In genomic region chr4:141382406-141382805, GRCm38 (mm10) we compare ENCODE assay signal across 7 mouse cellular contexts. TPM values are rescaled to one million over a fixed set of nuclear protein-coding genes. Genes with fewer than 3 reads are reported as not detected.
DNase-seq lines count a peak whose midpoint lies in the region; ATAC-seq and TF ChIP-seq lines count a peak whose summit lies in the region.

No protein-coding gene starts in this region.

- no peak overlapping the region for H3K27ac ChIP-seq in liver, embryonic 14.5 days
- no peak overlapping the region for H3K27ac ChIP-seq in thymus, adult 2 months (ENCODE audit: control insufficient read depth, insufficient read depth, low read length)

- H3K4me1 ChIP-seq in liver, embryonic 14.5 days (replicated peaks; ENCODE audit: control insufficient read depth in 2 of 2, insufficient read depth in 2 of 2, low read length in 1 of 2): no peaks in the 10 kb centered on the region
- H3K4me1 ChIP-seq in thymus, adult 2 months (replicated peaks; ENCODE audit: control insufficient read depth, insufficient read depth, low read length): peaks cover 3% of the 10 kb centered on the region

- H3K4me2 ChIP-seq in liver, embryonic 14.5 days (ENCODE audit: low read depth): peak overlapping the region; percentile 33

- H3K4me3 ChIP-seq in liver, embryonic 14.5 days (ENCODE audit: insufficient read depth in 1 of 2, low read depth in 2 of 2, low read length in 2 of 2): no peak overlapping the region
- H3K4me3 ChIP-seq in thymus, adult 2 months (ENCODE audit: control insufficient read depth, insufficient read depth, low read length): 0 out of 2 replicates have a peak overlapping the region, but pooled peaks have one; percentile 14

- TF ChIP-seq EP300 in liver, embryonic 14.5 days (IDR thresholded peaks at IDR 0.05; ENCODE audit: low read depth): no peak

- ATAC-seq in granulocyte monocyte progenitor cell, adult 5-6 weeks (replicated peaks; ENCODE audit: poor library complexity, severe bottlenecking): peak; percentile 50
- ATAC-seq in liver, embryonic 14.5 days (ENCODE audit: insufficient read depth): no peak
- no peak for ATAC-seq in cerebellum, adult (ENCODE audit: insufficient number of reproducible peaks, low FRiP score, low TSS enrichment)

- no peak for TF ChIP-seq POLR2A in thymus, adult 2 months (IDR thresholded peaks at IDR 0.05; ENCODE audit: control insufficient read depth, extremely low read depth, insufficient read depth, low read length, poor library complexity)

- no peak overlapping the region for H3K9ac ChIP-seq in liver, embryonic 14.5 days (replicated peaks)

- DNase-seq in right cerebral cortex, postnatal 4 days: peak; percentile 49
- DNase-seq in right cerebral cortex, adult 2 months (ENCODE audit: low spot score in 2 of 2): no peak
- DNase-seq in liver, embryonic 14.5 days (ENCODE audit: low read depth in 3 of 3, low spot score in 3 of 3): no peak
- DNase-seq in thymus, adult 2 months: peak; percentile 43
- no peak for DNase-seq in cerebellum, postnatal 25 days

- whole genome bisulfite sequencing in liver, embryonic 14.5 days (ENCODE audit: insufficient replicate concordance): 2% methylated on average over 19 of the region's 25 CpGs
- WGBS in thymus, adult 2 months: 4% methylated on average over 25 of the region's 25 CpGs

- no peaks in the 10 kb centered on the region for H3K36me3 ChIP-seq in liver, embryonic 14.5 days (replicated peaks; ENCODE audit: control insufficient read depth, insufficient read depth, low read depth)
- H3K36me3 ChIP-seq in thymus, adult 2 months (ENCODE audit: control insufficient read depth, insufficient read depth, low read length): no peaks in the 10 kb centered on the region

- no peaks in the 10 kb centered on the region for H3K9me3 ChIP-seq in liver, embryonic 14.5 days (ENCODE audit: control insufficient read depth, low read length)

- peaks cover 34% of the 10 kb centered on the region for H3K27me3 ChIP-seq in liver, embryonic 14.5 days (ENCODE audit: control insufficient read depth, insufficient read depth, low read length)
- H3K27me3 ChIP-seq in thymus, adult 2 months (ENCODE audit: control insufficient read depth, insufficient read depth, low read length): no peaks in the 10 kb centered on the region; the same call in 1 of the 2 replicates

- no peak for TF ChIP-seq CTCF in liver, embryonic 14.5 days (IDR thresholded peaks at IDR 0.05; ENCODE audit: low read depth)
- no peak for TF ChIP-seq CTCF in thymus, adult 2 months (IDR thresholded peaks at IDR 0.05; ENCODE audit: borderline replicate concordance, control insufficient read depth, extremely low read depth, insufficient read depth, low read length, poor library complexity)

RNA-seq across cellular contexts. Expression of gene Fam131c, which starts 14.4 kb away (rescaled TPM):
- not detected in 2 replicates for total RNA-seq in granulocyte monocyte progenitor cell, adult 5-6 weeks (2014; fragmentation: Nextera tagmentation)
- total RNA-seq in granulocyte monocyte progenitor cell, adult 5-6 weeks (2017): not detected in 2 replicates
- 0.03 and 0.09 TPM in 2 replicates for polyA plus RNA-seq in liver, embryonic 14.5 days (2012; rRNA removed)
- 0.09 TPM in 1 of 2 replicates, not detected in the other for polyA plus RNA-seq in liver, embryonic 14.5 days (2014; fragmentation: Nextera tagmentation; extraction: Ambion mirVana)
- 0.17 and 0.40 TPM in 2 replicates for polyA plus RNA-seq in thymus, adult 2 months (2012; rRNA removed)

RNA-seq across cellular contexts. Expression of gene Clcnka, which starts 16.1 kb away (rescaled TPM):
- total RNA-seq in granulocyte monocyte progenitor cell, adult 5-6 weeks (2014; fragmentation: Nextera tagmentation): not detected in 2 replicates
- total RNA-seq in granulocyte monocyte progenitor cell, adult 5-6 weeks (2017): not detected in 2 replicates
- polyA plus RNA-seq in liver, embryonic 14.5 days (2012; rRNA removed): not detected in 2 replicates
- not detected in 2 replicates for polyA plus RNA-seq in liver, embryonic 14.5 days (2014; fragmentation: Nextera tagmentation; extraction: Ambion mirVana)
- polyA plus RNA-seq in thymus, adult 2 months (2012; rRNA removed): 0.35 and 0.46 TPM in 2 replicates

RNA-seq across cellular contexts. Expression of gene Clcnkb, which starts 33.4 kb away (rescaled TPM):
- total RNA-seq in granulocyte monocyte progenitor cell, adult 5-6 weeks (2014; fragmentation: Nextera tagmentation): not detected in 2 replicates
- not detected in 2 replicates for total RNA-seq in granulocyte monocyte progenitor cell, adult 5-6 weeks (2017)
- polyA plus RNA-seq in liver, embryonic 14.5 days (2012; rRNA removed): not detected in 2 replicates
- not detected in 2 replicates for polyA plus RNA-seq in liver, embryonic 14.5 days (2014; fragmentation: Nextera tagmentation; extraction: Ambion mirVana)
- 0.24 and 0.27 TPM in 2 replicates for polyA plus RNA-seq in thymus, adult 2 months (2012; rRNA removed)

RNA-seq across cellular contexts. Expression of gene Hspb7, which starts 38.2 kb away (rescaled TPM):
- not detected in 2 replicates for total RNA-seq in granulocyte monocyte progenitor cell, adult 5-6 weeks (2014; fragmentation: Nextera tagmentation)
- not detected in 2 replicates for total RNA-seq in granulocyte monocyte progenitor cell, adult 5-6 weeks (2017)
- polyA plus RNA-seq in liver, embryonic 14.5 days (2012; rRNA removed): 0.06 and 0.11 TPM in 2 replicates
- polyA plus RNA-seq in liver, embryonic 14.5 days (2014; fragmentation: Nextera tagmentation; extraction: Ambion mirVana): not detected in 2 replicates
- polyA plus RNA-seq in thymus, adult 2 months (2012; rRNA removed): 3.3 and 36.2 TPM in 2 replicates

RNA-seq across cellular contexts. Expression of gene Srarp, which starts 53.5 kb away (rescaled TPM):
- not detected in 2 replicates for total RNA-seq in granulocyte monocyte progenitor cell, adult 5-6 weeks (2014; fragmentation: Nextera tagmentation)
- total RNA-seq in granulocyte monocyte progenitor cell, adult 5-6 weeks (2017): not detected in 2 replicates
- polyA plus RNA-seq in liver, embryonic 14.5 days (2012; rRNA removed): not detected in 2 replicates
- polyA plus RNA-seq in liver, embryonic 14.5 days (2014; fragmentation: Nextera tagmentation; extraction: Ambion mirVana): not detected in 2 replicates
- 0.40 and 0.42 TPM in 2 replicates for polyA plus RNA-seq in thymus, adult 2 months (2012; rRNA removed)

Comparison
In these comparisons a context has a peak if more than half of its experiments do, and no peak if none do; other contexts are left out.
1. DNase-seq: peak in right cerebral cortex, postnatal 4 days (single experiment) and thymus, adult 2 months (single experiment); none in right cerebral cortex, adult 2 months (0 of 2), liver, embryonic 14.5 days (0 of 3) and cerebellum, postnatal 25 days (0 of 2).